Mouse (Mus musculus): ENCODE results near the gene Itpkb.

- no peak for TF ChIP-seq CTCF (IDR thresholded peaks at IDR 0.05; ENCODE audit: insufficient read depth, low read length)
- no peak for TF ChIP-seq POLR2A (IDR thresholded peaks at IDR 0.05; ENCODE audit: borderline replicate concordance, extremely low read depth, low read depth, low read length)
These were observed 91.1 kb downstream of the Itpkb start for GRCm38 (mm10) chr1:180421165-180421909.

Data from lung, adult 2 months (tissue).